Mouse (Mus musculus) hindbrain, embryonic 14.5 days (tissue): Measurements from ENCODE around the gene Ccdc183. TPM values are rescaled to one million over a fixed set of nuclear protein-coding genes. Genes with fewer than 3 reads are reported as not detected.
A peak's percentile ranks its signal among the peaks of the same experiment; 100 is the strongest.

Experiments used
- ATAC-seq: fragments of 200-750 bp; cut with Nextera tagmentation; 2 replicates; pipeline ENCODE4 v1.8.0; 2017; ENCODE audit warnings: moderate number of reproducible peaks, mild to moderate bottlenecking, moderate TSS enrichment, moderate library complexity; ENCODE audit not compliant: low FRiP score
- DNase-seq: peaks from one replicate; pipeline ENCODE4 v3.0.0-alpha.2; 2015; ENCODE audit warnings: low spot score
- H3K27ac ChIP-seq: fragments of 300-500 bp; sonication (generic); 2 replicates; pipeline ENCODE4 v1.5.1; 2014; ENCODE audit warnings: mild to moderate bottlenecking, moderate library complexity
- H3K27me3 ChIP-seq: fragments of 300-500 bp; sonication (generic); 2 replicates; pipeline ENCODE4 v1.6.1; 2014; ENCODE audit warnings: mild to moderate bottlenecking, low read length, mixed read lengths; ENCODE audit not compliant: control insufficient read depth, insufficient read depth
- H3K36me3 ChIP-seq: fragments of 300-500 bp; sonication (generic); replicated peaks from 2 replicates; pipeline ENCODE4 v1.6.1; 2014; ENCODE audit not compliant: control insufficient read depth, insufficient read depth
- H3K4me1 ChIP-seq: fragments of 300-500 bp; sonication (generic); replicated peaks from 2 replicates; pipeline ENCODE4 v1.6.1; 2014; ENCODE audit warnings: antibody characterized with exemption, low read length, mixed read lengths; ENCODE audit not compliant: control insufficient read depth, insufficient read depth
- H3K4me2 ChIP-seq: fragments of 300-500 bp; sonication (generic); replicated peaks from 2 replicates; pipeline ENCODE4 v1.6.1; 2014; ENCODE audit warnings: mild to moderate bottlenecking, moderate library complexity
- H3K4me3 ChIP-seq: fragments of 300-500 bp; sonication (generic); replicated peaks from 2 replicates; pipeline ENCODE4 v1.5.1; 2014; ENCODE audit warnings: mild to moderate bottlenecking, low read length
- H3K9ac ChIP-seq: fragments of 300-500 bp; sonication (generic); 2 replicates; pipeline ENCODE4 v1.6.1; 2014
- H3K9me3 ChIP-seq: fragments of 300-500 bp; sonication (generic); 2 replicates; pipeline ENCODE4 v1.6.1; 2016; ENCODE audit warnings: low read length; ENCODE audit not compliant: control insufficient read depth
- WGBS: fragments of 180-500 bp; shearing (Covaris S2); extraction: QIAGEN DNeasy Blood & Tissue Kit; methylation state at CpG from one replicate; pipeline ENCODE4 v1.1.7; 2014; 5-methylcytosine and 5-hydroxymethylcytosine counted together
- polyA plus RNA-seq: library from polyadenylated mRNA; unstranded; fragments of >200 nt; fragmentation: Nextera tagmentation; extraction: Ambion mirVana; gene quantifications from 2 replicates; pipeline ENCODE4 v1.2.1, GENCODE M21; 2014

Gene Ccdc183
- polyA plus RNA-seq, 1 experiment from 2014 or later = 0.44 TPM

DNA sequence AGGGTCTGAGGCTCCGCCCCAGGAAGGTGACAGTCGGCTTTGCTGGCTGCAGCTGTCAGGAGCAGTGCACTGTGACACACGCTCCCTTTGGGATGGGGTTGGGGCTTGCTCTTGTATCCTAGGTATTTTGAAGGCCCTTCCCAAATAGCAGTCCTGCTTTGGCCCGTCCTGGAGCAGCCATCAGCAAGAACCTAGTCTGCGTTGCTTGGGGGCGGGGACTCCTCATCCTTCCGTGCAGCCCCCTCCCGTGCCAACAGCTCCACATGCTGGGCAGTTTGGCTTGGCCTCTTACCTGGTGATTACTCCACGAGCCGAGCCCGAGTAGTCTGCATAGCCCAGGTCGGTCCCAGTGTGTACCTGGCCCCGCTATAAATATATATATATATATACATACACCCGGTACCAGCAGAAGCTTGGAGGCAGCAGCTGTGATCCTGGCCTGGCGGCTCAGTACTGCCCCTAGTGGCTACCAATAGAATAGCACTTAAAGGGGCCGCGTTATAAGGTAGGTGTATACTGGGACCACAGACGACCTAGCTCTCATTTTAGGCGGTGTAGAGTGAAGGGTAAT lies 36.1 kb downstream of the Ccdc183 start, which contains the start of gene Ajm1:
Gene Ajm1, minus strand, starts transcription at position 464 of the 571 bp plus-strand sequence.
- Histone ChIP-seq H3K36me3 (peaks cover 48% of the 10 kb centered on the region), H3K4me2 (peak within 1 kb of the TSS; percentile 54), H3K4me1 (peaks cover 32% of the 10 kb centered on the region), H3K4me3 (peak within 1 kb of the TSS; percentile 44), H3K27me3 (peaks cover 46% of the 10 kb centered on the region), H3K9ac (peak within 1 kb of the TSS; percentile 60), H3K9me3 (no peaks in the 10 kb centered on the region), H3K27ac (peak within 1 kb of the TSS; percentile 54)
- 7% methylated on average over 19 of the region's 19 CpGs for WGBS
- peak; percentile 83 for ATAC-seq
- peak; percentile 90 for DNase-seq

- 37% methylated on average over 6 of the region's 6 CpGs for WGBS
- peak overlapping the region; percentile 54 for H3K4me2 ChIP-seq
- H3K9ac ChIP-seq = peak overlapping the region; percentile 60; the same call in 1 of the 2 replicates
- H3K27me3 ChIP-seq = peaks cover 53% of the 10 kb centered on the region
- peaks cover 45% of the 10 kb centered on the region for H3K36me3 ChIP-seq
- H3K4me1 ChIP-seq = peaks cover 35% of the 10 kb centered on the region
- ATAC-seq = peak; percentile 3; the same call in 1 of the 2 replicates
- DNase-seq = no peak
- no peak overlapping the region for H3K27ac ChIP-seq
- no peaks in the 10 kb centered on the region for H3K9me3 ChIP-seq
- peak overlapping the region; percentile 44 for H3K4me3 ChIP-seq
Measured at GRCm38 (mm10) chr2:25580621-25581101, 36.8 kb downstream of the Ccdc183 start.

- WGBS = 8% methylated on average over 27 of the region's 27 CpGs
- H3K4me2 ChIP-seq = peak overlapping the region; percentile 33
- DNase-seq (peak; percentile 77), ATAC-seq (no peak)
- H3K9me3 ChIP-seq = no peaks in the 10 kb centered on the region
- peaks cover 37% of the 10 kb centered on the region for H3K36me3 ChIP-seq
- H3K4me3 ChIP-seq = peak overlapping the region; percentile 13
- no peak overlapping the region for H3K27ac ChIP-seq
- peaks cover 56% of the 10 kb centered on the region for H3K27me3 ChIP-seq
- H3K4me1 ChIP-seq = peaks cover 40% of the 10 kb centered on the region
- no peak overlapping the region for H3K9ac ChIP-seq
Measured at GRCm38 (mm10) chr2:25579737-25580460, 37.6 kb downstream of the Ccdc183 start.

DNA sequence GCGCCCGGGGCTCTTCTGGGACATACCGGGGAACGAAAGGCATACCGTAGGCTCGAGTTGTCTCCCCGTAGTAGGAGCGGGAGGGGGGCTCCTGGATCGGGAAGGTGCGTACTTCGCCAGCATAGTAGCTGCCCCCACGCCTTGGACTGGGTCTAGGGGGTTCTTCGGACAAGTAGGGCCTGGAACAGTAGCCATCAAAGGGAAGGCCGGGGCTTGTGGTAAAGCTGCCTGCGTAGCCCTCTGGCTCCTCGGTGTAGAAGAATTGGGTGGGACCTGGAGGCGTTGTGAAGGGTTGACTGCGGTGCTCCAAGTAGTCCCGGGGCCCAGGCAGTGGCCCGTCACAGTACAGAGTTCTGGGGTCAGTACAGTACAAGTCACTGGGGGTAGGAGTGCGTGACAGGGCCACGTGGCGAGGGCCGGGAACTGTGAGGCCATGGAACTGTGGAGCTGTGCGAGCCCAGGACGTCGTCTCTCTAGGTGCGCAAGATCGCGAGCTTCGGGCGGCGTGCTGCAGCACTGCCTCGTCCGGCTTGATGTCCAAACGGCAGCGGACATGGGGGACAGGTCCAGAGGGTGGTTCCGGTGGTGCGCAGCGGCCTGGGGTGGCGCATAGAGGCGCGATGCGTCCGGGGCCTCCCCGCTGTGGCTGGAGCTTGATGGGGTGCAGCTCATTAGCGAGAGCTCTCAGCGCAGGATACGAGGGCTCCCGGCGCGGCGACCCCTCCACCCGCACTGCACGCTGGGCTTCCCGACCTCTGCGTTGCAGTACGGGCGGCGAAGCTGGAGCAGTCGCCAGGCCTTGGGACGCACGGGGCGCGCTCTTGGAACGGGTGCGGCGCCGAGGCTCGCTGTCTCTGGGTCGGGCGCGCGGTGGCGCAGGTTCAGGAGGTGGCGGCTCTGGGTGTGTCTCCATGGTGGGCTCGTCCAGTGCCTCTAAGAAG lies 38.4 kb downstream of the Ccdc183 start:
- no peak overlapping the region for H3K9ac ChIP-seq
- peak overlapping the region; percentile 14 for H3K4me3 ChIP-seq
- H3K4me1 ChIP-seq = peaks cover 42% of the 10 kb centered on the region
- H3K4me2 ChIP-seq = peak overlapping the region; percentile 33
- peaks cover 29% of the 10 kb centered on the region for H3K36me3 ChIP-seq
- WGBS = 8% methylated on average over 77 of the region's 77 CpGs
- DNase-seq (no peak), ATAC-seq (no peak)
- no peak overlapping the region for H3K27ac ChIP-seq
- no peaks in the 10 kb centered on the region for H3K9me3 ChIP-seq
- peaks cover 56% of the 10 kb centered on the region for H3K27me3 ChIP-seq

GRCm38 (mm10) chr2:25577951-25578795 lies 39.3 kb downstream of the Ccdc183 start:
- H3K4me1 ChIP-seq = peaks cover 51% of the 10 kb centered on the region
- H3K36me3 ChIP-seq = peaks cover 20% of the 10 kb centered on the region
- 8% methylated on average over 74 of the region's 75 CpGs for WGBS
- H3K4me3 ChIP-seq = peak overlapping the region; percentile 14
- H3K27ac ChIP-seq = no peak overlapping the region
- no peaks in the 10 kb centered on the region for H3K9me3 ChIP-seq
- peak overlapping the region; percentile 31; the same call in 1 of the 2 replicates for H3K9ac ChIP-seq
- H3K4me2 ChIP-seq = peak overlapping the region; percentile 19
- no peak for DNase-seq
- peaks cover 56% of the 10 kb centered on the region for H3K27me3 ChIP-seq
- no peak for ATAC-seq

DNA sequence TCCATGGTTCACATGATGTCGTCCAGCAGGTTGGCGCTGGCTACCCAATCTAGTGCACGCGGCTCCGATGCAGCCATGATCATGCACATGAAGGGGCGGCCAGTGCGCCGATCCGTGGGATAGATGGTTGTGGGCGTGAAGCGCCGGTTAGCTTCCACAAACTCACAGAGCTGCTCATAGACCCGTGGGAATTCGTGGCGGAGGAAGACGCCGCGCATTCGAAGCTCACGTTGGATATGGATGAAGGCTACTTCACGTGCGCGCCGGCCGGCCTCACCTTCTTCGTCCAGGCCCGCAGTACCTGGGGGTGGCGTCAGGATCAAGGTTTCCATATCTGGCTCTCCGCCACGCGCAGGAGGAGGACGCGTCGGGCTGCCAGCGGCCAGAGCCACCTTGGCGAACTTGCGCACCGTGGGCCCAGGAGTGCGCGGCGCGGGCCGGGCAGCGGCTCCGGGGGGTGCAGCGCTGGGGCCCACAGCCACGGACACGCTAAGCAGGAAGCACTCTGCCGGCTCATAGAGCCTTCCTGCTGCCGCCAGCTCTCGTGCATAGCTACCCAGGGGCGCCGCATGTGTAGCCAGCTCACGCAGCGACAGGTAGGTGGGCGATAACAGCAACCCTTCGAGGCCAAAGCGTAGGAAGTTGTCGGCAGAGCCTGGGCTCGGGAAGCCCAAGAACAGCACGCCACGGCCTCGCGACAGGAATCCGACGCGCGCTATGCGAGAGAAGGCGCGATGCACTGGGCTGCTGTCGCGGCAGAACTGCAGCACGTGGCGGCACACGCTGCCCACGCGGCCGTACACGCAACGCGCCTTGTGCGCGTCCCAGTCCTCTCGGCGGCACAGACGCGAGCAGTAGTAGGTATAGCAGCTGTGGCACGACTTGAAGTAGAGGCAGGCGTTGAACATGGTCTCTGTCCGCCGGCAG lies 40.2 kb downstream of the Ccdc183 start:
- Histone ChIP-seq H3K4me3 (peak overlapping the region; percentile 14), H3K36me3 (peaks cover 14% of the 10 kb centered on the region), H3K9me3 (no peaks in the 10 kb centered on the region), H3K27ac (no peak overlapping the region), H3K4me1 (peaks cover 43% of the 10 kb centered on the region), H3K27me3 (peaks cover 56% of the 10 kb centered on the region), H3K9ac (no peak overlapping the region; the same call in 1 of the 2 replicates), H3K4me2 (peak overlapping the region; percentile 19)
- DNase-seq (no peak), ATAC-seq (no peak)
- 16% methylated on average over 92 of the region's 92 CpGs for WGBS

DNA sequence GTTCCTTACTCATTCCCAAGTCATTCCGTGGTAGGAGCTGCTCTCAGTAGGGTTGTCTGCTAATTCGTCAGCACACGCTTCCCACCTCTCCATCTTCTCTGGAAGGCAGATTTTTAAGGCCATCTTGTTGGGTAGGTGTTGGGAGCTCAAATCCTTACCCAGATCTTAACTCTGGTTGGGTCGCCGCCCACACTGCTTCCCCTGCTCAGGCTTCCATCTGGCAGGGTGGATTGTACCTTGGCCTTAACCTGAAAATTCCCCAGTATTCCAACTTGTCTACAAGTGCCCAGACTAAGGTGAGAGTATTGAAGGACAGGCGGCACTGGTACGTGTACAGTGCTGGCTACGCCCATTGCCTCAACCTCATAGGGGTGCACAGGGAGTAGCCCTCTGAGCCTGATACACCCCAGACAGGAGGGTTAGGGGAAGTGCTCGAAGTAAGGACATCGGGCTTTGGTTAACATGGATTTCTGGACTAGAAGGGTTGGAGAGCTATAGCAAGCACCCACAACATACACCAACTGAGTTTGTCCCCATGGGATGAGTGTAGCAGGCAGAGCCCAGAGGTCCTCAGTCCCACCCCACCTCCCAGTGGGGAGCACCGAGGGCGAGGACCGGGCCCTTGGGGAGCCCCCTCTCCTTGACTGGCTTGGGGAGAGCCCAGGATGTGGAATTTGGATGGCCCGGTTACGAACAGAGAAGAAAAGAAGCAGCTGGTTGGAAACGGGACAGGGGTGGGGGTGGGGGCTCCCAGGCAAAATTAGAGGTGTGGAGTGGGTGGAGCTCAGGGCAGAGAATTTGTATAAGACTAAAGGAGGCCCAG lies 41.2 kb downstream of the Ccdc183 start:
- H3K4me3 ChIP-seq = no peak overlapping the region
- H3K36me3 ChIP-seq = peaks cover 14% of the 10 kb centered on the region
- DNase-seq (no peak), ATAC-seq (no peak)
- 72% methylated on average over 16 of the region's 16 CpGs for WGBS
- H3K27me3 ChIP-seq = peaks cover 56% of the 10 kb centered on the region
- peaks cover 40% of the 10 kb centered on the region for H3K4me1 ChIP-seq
- H3K4me2 ChIP-seq = no peak overlapping the region; the same call in 1 of the 2 replicates
- H3K9me3 ChIP-seq = no peaks in the 10 kb centered on the region
- no peak overlapping the region for H3K9ac ChIP-seq
- H3K27ac ChIP-seq = no peak overlapping the region
